Mouse (Mus musculus): ENCODE results near the gene Vmn2r80. TPM values are rescaled to one million over a fixed set of nuclear protein-coding genes. Genes with fewer than 3 reads are reported as not detected.
"Not testable (repeated sequence)": the region's sequence is repeated elsewhere in the genome, so short reads cannot be mapped to it uniquely, and the experiment has no call there.

The Vmn2r80 gene
- polyA plus RNA-seq (2021): not detected

DNA sequence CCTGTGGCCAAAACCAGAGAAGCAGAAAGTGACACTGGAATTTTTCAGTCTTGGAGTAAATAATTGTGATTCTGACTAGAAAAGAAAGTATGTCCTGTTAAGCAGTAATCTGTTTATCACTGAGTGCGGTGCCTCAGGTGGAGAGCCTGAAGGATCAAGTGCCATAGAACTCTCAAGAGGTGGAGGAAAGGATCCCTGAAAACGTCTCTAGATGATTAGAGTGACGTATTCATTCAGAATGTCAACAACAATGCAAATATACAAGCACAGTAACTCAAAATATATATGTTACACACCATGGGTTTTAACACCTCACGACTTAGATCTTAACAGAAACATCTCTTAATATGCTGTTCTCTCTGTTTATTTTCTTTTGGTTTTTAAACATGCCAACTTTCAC is at the start of gene Vmn2r80:
Vmn2r80 (plus strand) TSS at position 301 of the 400 bp plus-strand sequence.
- in situ Hi-C loops (cut with MboI; ENCODE audit: low pct_unique_long_range_greater_than_20kb); ATAC-seq; CTCF ChIA-PET; H3K27me3 ChIP-seq; DNase-seq (ENCODE audit: low read depth, low spot score); POLR2A ChIA-PET: not testable (repeated sequence)

DNA sequence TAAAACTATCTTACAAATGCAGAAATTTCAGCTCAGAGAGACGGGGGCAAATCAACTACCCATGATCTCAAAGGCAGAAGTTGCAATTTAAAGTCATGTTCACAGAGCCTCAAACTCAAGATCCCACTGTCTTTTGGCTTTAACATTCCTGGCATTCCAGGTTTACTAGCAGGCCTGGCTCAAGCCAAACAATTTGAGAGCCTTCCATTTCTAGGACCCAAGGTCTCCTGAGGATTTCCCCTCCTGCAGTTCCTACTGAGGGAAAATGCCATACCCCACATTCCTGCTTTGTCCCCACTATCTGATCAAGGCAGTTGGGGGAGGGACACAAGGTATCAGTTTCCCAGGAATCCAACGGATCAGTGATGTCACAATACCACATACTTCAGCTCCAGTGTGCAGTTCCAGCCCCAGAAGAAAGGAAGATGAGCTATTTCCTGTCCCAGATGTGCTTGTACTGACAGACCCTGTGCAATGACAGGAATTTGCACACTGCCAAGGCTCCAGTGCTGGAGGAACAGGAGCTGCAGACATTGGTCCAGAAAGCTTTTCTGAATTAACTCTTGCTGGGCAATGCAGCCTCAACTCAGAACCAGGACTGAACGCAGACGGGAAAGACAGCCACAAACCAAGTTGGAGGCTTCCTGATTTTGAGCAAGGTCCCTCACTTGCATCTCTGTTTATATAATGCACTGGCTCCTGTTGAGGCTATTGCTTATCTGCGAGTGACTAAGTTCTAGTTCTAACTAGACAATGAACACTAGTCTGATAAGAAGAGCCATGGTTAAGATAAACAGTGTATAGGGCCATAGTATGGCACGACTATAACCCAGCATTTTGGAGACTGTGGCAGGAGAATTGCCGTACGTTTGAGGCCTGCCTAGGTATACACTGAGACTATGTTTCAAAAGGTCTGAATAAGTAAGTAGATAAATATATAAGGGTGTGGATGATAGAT is 42.0 kb upstream of the Vmn2r80 start:
- ChIA-PET POLR2A (interaction anchor here (0.6 kb wide), 1 partner anchor 34 kb away, joined by 3 read pairs; no protein-coding TSS in a partner anchor), CTCF (interaction anchor here (1.7 kb wide), 1 partner anchor 9 kb away, joined by 5 read pairs; no protein-coding TSS in a partner anchor)
- peak; percentile 79 for ATAC-seq
- no peak for TF ChIP-seq CTCF (IDR thresholded peaks at IDR 0.05)
- DNase-seq (ENCODE audit: low read depth, low spot score): no peak
- in situ Hi-C loops (cut with MboI; ENCODE audit: low pct_unique_long_range_greater_than_20kb): loop anchor here (25.0 kb wide), 1 partner anchor 569 kb away; no protein-coding TSS in a partner anchor
- no peaks in the 10 kb centered on the region for H3K27me3 ChIP-seq

DNA sequence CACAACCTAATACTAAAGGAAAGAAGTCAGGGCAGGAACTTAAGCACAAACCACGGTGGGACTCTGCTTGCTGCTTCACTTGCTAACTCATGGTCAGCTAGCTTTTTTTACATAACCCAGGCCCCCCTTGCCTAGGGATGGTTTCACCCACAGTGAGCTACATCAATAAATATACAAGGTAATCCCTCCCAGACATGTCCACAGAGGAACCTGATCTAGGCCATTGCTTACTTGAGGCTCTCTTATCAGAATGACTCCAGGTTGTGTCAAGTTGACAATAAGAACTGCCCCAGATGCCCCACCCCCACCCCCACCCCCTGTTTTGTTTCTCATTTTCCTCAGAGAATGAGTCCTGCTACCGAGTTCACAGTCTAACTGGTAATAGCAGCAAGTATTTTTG is 41.0 kb upstream of the Vmn2r80 start:
- in situ Hi-C loops (cut with MboI; ENCODE audit: low pct_unique_long_range_greater_than_20kb): loop anchor here (25.0 kb wide), 1 partner anchor 570 kb away; no protein-coding TSS in a partner anchor
- ATAC-seq: no peak
- CTCF ChIA-PET: interaction anchor here (1.0 to 1.7 kb wide), 2 partner anchors 8 kb away, joined by 4 to 5 read pairs; no protein-coding TSS in a partner anchor
- no peaks in the 10 kb centered on the region for H3K27me3 ChIP-seq
- DNase-seq (ENCODE audit: low read depth, low spot score): no peak
- POLR2A ChIA-PET: no interaction called here
- TF ChIP-seq CTCF (IDR thresholded peaks at IDR 0.05): no peak

DNA sequence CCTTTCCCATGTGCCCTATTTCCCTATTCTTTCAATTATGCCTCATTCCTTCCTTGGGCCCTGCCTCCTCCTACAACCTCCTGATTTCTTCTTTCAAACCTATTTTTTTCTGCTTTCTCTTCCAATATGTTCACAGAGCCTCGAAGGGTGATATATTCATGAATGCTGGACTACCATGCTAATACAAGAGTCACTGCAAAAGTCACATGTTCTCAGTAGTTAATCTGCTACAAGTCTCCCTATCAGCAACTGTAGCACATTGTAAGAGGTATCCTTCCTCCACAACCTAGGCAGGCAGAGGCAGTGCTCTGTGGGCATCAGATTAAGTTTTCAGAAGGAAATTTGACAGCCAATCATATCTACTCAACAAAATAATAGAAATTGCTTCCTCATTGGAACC is 39.4 kb upstream of the Vmn2r80 start:
- ATAC-seq (no peak), DNase-seq (ENCODE audit: low read depth, low spot score) (no peak)
- in situ Hi-C loops (cut with MboI; ENCODE audit: low pct_unique_long_range_greater_than_20kb): loop anchor here (25.0 kb wide), 1 partner anchor 572 kb away; no protein-coding TSS in a partner anchor
- H3K27me3 ChIP-seq: no peaks in the 10 kb centered on the region
- ChIA-PET POLR2A (interaction anchor here (0.7 kb wide), 1 partner anchor 11 kb away, joined by 3 read pairs; no protein-coding TSS in a partner anchor), CTCF (no interaction called here)
- TF ChIP-seq CTCF (IDR thresholded peaks at IDR 0.05): no peak

DNA sequence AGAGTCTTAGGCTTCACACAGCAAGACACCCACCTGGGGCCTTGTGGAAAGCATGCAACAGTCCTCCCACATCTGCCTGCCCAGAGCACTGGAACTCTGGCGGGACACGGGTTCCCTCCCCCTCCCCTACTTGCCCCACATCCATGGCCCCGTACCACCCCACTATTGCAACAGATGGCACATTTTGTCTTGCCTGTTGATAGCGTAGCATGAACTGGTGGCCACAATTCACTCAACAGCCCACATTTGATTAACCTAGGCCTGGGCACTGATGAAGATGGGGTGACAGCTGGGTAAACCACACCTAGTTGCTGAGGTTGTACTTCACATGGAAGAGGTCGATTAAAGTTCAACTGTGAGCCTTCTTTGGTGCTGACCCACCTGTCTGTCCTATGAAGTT is 38.1 kb upstream of the Vmn2r80 start:
- ATAC-seq (no peak), DNase-seq (ENCODE audit: low read depth, low spot score) (no peak)
- ChIA-PET CTCF (no interaction called here), POLR2A (no interaction called here)
- no peaks in the 10 kb centered on the region for H3K27me3 ChIP-seq
- TF ChIP-seq CTCF (IDR thresholded peaks at IDR 0.05): no peak
- in situ Hi-C loops (cut with MboI; ENCODE audit: low pct_unique_long_range_greater_than_20kb): loop anchor here (25.0 kb wide), 1 partner anchor 573 kb away; no protein-coding TSS in a partner anchor

DNA sequence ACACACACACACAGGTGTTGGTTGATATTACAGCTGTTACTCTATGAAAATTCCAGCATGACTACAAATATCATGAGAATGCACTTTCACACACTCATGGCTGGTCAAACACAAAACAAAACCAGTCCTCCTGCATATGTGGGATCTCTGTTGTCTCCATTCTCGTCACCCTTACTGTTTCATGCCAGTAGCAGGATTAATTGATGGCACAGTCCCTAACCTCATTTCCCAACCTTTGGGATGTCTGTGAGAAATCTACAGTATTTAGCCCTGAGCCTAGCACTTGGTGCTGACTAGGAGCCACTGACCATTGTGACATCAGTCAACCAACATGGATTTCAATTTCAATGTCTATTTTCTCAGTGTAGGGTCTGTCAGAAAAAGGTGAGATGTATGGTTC is 33.5 kb upstream of the Vmn2r80 start:
- no peak for ATAC-seq
- POLR2A ChIA-PET: interaction anchor here (1.2 kb wide), 1 partner anchor 18 kb away, joined by 3 read pairs; no protein-coding TSS in a partner anchor
- TF ChIP-seq CTCF (IDR thresholded peaks at IDR 0.05): no peak
- H3K27me3 ChIP-seq: no peaks in the 10 kb centered on the region
- CTCF ChIA-PET: interaction anchor here (1.1 to 8.0 kb wide), 8 partner anchors 8 to 485 kb away, joined by 3 to 56 read pairs (median 4); partner anchors contain the start of gene 2610008E11Rik
- DNase-seq (ENCODE audit: low read depth, low spot score): no peak
- in situ Hi-C loops (cut with MboI; ENCODE audit: low pct_unique_long_range_greater_than_20kb): loop anchor here (5.0 to 25.0 kb wide), 3 partner anchors 358 to 578 kb away; no protein-coding TSS in a partner anchor

DNA sequence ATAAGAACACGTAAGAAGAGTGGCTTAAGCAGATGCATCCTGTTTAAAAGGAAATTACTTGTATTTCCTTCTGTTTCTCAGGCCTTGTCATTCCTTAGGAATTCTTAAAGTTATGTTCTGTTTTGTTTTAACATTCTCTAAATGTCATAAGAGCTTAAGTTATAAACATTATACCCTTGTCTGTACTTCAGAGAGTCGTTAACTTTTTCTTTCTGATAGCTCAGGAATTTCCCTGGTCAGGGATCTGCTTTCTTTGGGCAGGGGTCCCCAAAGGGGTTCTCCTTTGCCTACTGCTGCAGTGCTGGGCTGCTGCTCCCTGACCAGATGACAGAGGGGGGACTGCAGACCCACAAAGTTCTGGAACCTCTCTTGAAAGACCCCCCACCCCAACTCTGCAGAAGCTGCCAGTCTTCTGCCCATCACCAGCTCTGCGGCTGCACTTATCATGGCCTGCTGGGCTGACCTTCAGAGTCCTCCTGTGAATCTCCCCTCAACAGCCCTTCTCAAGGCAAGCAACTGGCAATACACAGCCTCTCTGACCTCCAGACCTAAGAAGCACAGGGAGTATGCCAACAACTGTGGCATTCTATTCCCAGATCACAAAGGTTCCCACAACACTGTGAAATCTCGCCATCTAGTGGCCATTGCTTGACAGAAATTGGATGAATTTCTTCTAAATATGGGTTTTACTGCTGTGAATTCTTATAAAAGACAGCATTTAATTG is 32.3 kb upstream of the Vmn2r80 start:
- H3K27me3 ChIP-seq: no peaks in the 10 kb centered on the region
- peak; percentile 68 for TF ChIP-seq CTCF (IDR thresholded peaks at IDR 0.05)
- ChIA-PET POLR2A (interaction anchor here (1.2 kb wide), 1 partner anchor 20 kb away, joined by 3 read pairs; no protein-coding TSS in a partner anchor), CTCF (interaction anchor here (0.7 to 8.0 kb wide), 17 partner anchors 9 to 487 kb away, joined by 3 to 56 read pairs (median 3); partner anchors contain the start of gene 2610008E11Rik)
- in situ Hi-C loops (cut with MboI; ENCODE audit: low pct_unique_long_range_greater_than_20kb): loop anchor here (5.0 to 25.0 kb wide), 3 partner anchors 359 to 579 kb away; no protein-coding TSS in a partner anchor
- no peak for DNase-seq (ENCODE audit: low read depth, low spot score)
- ATAC-seq: peak; percentile 84

DNA sequence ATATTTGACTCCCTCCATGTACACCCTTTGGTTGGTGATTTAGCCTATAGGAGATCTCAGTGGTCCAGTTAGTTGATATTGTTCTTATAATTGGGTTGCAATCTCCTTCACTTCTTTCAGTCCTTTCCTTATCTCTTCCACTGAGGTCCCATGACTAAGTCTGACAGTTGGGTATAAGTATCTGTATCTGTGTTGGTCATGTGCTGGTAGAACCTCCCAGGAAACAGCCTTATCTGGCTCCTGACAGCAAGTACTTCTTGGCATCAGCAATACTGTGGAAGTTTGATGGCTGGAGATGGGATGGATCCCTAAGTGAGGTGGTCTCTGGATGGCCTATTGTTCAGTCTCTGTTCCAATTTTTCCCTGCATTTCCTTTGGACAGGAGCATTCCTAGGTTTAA is 3.0 kb downstream of the Vmn2r80 start:
- POLR2A ChIA-PET: no interaction called here
- ATAC-seq: no peak
- TF ChIP-seq CTCF (IDR thresholded peaks at IDR 0.05): no peak
- no peak for DNase-seq (ENCODE audit: low read depth, low spot score)
- peaks cover 8% of the 10 kb centered on the region for H3K27me3 ChIP-seq
- in situ Hi-C loops (cut with MboI; ENCODE audit: low pct_unique_long_range_greater_than_20kb): no loop called here
- CTCF ChIA-PET: no interaction called here

DNA sequence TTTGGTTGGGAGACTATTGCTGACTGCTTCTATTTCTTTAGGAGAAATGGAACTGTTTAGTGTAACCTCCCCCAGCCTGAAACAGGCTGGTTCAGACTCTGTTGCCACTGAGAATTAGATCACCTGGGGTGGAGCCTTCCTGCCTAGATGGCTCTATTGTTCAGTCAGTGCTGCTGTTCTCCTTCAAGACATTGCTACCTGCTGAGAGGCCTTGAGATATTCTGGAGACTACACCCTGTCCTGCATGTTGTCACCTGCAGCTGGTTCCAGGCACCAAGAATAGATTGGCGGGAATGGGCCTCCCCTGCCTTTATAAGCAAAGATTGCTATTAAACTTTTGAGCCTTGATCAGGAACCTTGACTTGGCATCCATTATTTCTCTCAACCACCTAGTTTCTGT is 51.4 kb downstream of the Vmn2r80 start:
- POLR2A ChIA-PET; ATAC-seq; H3K27me3 ChIP-seq; DNase-seq (ENCODE audit: low read depth, low spot score); CTCF ChIA-PET; in situ Hi-C loops (cut with MboI; ENCODE audit: low pct_unique_long_range_greater_than_20kb): not testable (repeated sequence)

DNA sequence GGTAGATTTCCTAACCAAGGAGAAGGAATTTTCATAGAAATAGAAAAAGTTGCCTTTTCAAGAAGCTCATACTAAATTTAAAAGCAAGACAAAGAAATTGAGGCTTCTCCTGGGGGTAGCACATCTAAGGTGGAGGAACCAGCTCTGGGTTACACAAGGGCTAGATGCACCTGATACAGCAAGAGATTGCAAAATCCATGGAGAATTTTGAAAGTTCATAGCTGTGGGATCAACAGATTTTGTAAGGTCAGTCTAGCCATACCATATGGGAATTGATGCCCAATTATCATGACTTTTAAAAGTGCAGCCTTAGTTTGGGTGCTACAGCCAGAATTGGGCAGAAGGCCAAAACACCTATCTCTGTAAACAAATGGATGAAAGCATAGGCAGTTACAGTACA is 71.9 kb downstream of the Vmn2r80 start:
- H3K27me3 ChIP-seq: peaks cover 21% of the 10 kb centered on the region
- no peak for TF ChIP-seq CTCF (IDR thresholded peaks at IDR 0.05)
- ChIA-PET POLR2A (no interaction called here), CTCF (no interaction called here)
- DNase-seq (ENCODE audit: low read depth, low spot score): no peak
- in situ Hi-C loops (cut with MboI; ENCODE audit: low pct_unique_long_range_greater_than_20kb): no loop called here
- no peak for ATAC-seq

Measured in Patski (cell line).